Mouse (Mus musculus) kidney, postnatal 10 days (tissue): Measurements from ENCODE around the gene Shc4.

Source experiments
- DNase-seq: peaks from one replicate; pipeline ENCODE4 v3.0.0; 2021; ENCODE audit warnings: mixed read lengths

Shc4 gene

DNA sequence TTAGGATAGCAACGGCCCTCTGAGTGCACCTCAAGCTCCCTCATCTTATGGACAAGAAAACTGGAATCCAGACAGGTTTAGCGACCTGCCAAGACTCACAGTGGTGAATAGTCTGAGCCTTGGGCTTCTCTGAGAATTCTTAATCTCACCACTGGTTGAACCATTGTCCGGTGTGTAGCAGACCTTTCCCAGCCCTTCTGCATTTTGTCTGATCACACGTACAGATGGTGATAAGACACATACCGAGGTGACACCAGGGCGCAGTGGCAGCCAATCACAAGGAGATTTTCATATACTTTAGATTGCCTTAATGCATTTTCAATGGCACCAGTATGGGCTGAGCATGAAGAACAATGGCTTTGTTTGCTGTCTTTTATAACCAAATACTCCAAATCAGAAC, 95.5 kb downstream of the Shc4 start:
- DNase-seq: no peak

DNA sequence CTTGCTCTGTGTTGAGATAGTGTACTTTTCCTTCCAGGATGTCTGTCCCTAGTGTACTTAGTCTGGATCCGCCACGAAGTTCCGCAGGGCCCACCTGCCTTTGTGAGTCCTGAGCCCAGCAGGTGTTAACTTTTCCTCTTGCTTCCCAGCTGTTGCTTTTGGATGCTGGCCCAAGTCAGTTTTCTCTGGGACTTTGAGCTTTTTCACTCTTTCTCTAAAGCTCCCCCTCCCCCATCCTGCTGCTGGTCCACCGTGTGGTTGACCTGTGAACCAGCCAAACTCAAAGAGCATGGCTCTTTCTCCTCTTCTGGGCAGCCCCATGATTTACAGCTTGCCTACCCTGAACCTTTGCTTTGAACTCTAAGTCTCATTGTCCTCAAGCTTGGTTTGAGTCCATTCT, 97.4 kb downstream of the Shc4 start:
- peak; percentile 60 for DNase-seq

DNA sequence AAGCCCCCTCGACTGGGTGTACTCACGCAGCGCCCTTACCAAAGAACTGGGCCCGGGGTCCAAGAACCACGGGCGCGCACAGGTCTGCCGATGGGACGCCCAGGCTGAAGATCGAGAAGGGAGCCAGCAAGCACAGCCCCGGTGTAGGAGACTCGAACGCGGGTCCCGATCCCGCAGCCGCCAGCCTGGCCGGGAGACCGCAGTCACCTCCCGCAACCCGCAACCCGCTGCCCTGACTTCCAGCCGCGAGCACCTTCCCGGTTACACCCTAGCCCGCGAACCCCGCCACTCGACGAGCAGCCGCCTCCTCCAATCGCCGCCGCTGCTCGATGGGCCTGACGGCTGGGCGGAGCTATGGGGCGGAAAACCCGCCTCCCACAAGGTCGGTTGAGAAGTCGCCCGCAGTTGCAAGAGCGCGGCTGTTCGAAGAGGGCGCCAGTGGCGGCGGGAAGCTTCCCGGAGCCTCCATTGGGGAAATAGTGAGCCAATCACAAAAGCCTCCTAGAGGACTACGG, 99.1 kb downstream of the Shc4 start, which contains the start of gene Cep152:
TSS of gene Cep152 (minus strand) at position 277 of the 515 bp plus-strand sequence.
- peak; percentile 99 for DNase-seq

GRCm38 (mm10) chr2:125624127-125624685, 99.7 kb downstream of the Shc4 start:
- DNase-seq: no peak

- DNase-seq: no peak
Measured at GRCm38 (mm10) chr2:125623211-125623610, 100.7 kb downstream of the Shc4 start.

GRCm38 (mm10) chr2:125620213-125620907, 103.6 kb downstream of the Shc4 start:
- DNase-seq: no peak

DNA sequence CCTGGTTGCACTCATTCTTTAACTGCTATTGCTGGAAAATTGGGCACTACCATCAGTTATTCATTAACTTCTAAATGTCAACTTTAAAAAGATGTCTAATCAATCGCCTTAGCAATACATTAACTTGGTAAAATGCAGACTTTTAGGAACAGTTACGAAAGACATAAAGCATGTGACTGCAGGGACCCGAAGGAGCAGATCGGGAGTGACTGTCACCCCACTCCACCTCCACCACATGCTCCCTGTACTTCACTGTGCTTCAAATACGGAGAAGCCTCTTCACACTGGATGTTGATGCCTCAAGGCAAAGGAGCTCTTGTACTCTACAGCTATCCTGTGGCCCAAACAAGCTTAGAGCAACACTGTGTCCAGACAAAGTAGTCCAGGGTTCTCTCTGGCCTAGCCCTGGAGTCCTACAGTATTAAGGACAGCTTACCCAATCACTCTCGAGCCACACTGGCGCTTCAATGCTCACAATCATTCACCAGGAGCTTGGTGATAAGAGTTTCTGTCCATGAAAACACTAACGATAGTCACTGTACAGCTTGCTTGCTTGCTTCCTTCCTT, 108.0 kb downstream of the Shc4 start:
- no peak for DNase-seq

GRCm38 (mm10) chr2:125615440-125615839, 108.5 kb downstream of the Shc4 start:
- DNase-seq: no peak

- DNase-seq: peak; percentile 39
Measured at GRCm38 (mm10) chr2:125606220-125606845, 117.6 kb downstream of the Shc4 start.

DNA sequence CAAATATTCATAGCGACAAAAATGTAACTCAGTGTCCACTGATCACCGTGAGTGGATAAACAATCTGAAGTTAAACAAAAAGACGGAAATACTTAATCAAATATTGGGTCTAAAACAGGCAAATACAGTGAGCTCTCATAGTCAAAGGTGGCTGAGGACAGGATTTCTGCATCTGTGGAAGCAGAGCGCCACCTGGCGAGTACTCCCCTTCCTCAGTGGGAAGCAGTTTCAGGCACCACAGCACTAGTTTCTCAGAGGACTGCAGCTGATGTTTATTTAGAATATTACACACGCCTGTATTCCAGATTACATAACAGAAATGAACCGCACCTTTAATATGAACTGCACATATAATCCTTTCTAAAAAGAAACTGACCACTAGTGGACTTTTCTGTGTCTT, 119.3 kb downstream of the Shc4 start:
- peak; percentile 89 for DNase-seq

- DNase-seq: no peak
Measured at GRCm38 (mm10) chr2:125602970-125603369, 121.0 kb downstream of the Shc4 start.

DNA sequence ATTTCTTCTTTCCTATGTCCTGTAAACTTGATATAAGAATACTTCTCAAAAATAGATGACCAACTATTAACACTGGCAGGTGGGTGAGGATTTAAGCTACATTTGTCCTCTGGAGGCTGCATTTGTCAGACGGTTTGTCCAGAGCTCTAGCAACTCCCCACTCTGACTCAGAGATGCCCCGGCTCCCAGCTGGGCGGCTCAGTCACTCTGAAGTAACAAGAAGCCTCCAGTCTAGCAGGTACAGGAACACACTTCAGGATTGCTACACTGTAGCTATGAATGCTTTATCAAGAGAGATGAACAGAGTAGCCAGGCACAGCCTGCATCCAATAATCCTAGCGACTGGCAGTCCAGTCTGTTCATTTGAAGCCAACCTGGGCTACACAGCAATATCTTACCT, 125.0 kb downstream of the Shc4 start:
- no peak for DNase-seq

DNA sequence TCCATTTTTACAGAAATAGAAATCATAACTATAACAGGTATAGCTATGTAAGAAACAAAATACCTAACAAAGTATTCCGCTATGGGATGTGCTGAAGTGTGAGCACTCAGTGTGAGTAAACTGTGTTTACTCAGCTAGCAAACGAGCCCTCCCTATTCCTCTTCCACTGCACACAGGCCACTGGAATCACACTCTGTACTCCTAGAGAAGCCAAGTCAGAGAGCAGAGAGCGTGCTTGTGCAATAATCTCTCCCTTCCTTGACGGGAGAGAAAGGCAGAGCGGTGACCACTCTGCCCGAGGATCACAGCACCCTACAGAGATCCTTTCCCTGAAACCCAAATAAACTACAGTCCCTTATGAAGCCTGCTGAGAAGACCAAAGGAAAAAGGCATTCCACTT, 125.7 kb downstream of the Shc4 start:
- no peak for DNase-seq

- DNase-seq: no peak
Measured at GRCm38 (mm10) chr2:125594786-125595185, 129.2 kb downstream of the Shc4 start.

GRCm38 (mm10) chr2:125594072-125594471, 129.9 kb downstream of the Shc4 start:
- DNase-seq: no peak

GRCm38 (mm10) chr2:125591895-125592294, 132.1 kb downstream of the Shc4 start:
- no peak for DNase-seq

- DNase-seq: no peak
Measured at GRCm38 (mm10) chr2:125589287-125589686, 134.7 kb downstream of the Shc4 start.

- no peak for DNase-seq
Measured at GRCm38 (mm10) chr2:125581081-125581480, 142.9 kb downstream of the Shc4 start.

DNA sequence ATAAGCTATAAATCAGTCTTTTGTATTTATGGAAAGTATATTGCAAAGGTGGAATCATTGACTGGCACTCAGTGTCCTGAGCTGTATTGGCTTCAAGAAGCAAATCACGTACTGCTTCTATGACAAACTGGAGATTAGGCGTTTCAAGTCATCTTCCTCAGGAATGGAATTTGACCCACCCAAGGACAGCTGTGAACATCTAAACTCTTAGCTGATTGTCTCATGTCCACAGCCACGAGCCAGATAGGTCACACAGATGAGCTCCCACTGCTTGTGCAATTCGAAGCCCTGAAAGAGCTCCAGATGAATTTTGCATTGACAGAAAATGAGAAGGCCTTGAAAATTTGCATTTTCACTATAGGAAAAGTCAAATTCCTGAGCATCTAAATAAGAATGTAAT, 146.3 kb downstream of the Shc4 start:
- no peak for DNase-seq
